Mouse (Mus musculus) right cerebral cortex, postnatal 25 days (tissue): ENCODE measurements around the gene Nfib.

Experiments
- DNase-seq: peaks from one replicate; pipeline ENCODE4 v3.0.0; 2022

Gene Nfib

DNA sequence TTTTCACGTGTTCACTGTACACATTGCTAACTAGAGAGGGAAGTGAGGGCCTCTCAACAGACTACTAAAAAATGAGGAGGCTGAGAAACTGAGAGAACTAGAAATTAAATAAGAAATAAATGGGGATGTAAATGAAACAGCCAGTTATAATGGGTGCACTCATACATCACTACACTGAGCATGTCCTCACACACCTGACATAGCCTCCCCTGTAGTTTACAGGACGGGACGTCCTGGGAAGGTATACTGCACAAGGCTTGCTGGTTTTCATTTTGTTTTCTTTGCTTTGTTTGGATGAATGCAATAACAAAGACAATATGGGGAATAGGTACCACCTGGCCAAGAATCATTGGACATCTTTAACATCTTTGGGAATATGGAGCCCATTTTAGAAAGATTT is 211.1 kb downstream of the Nfib start:
- DNase-seq, result no peak

DNA sequence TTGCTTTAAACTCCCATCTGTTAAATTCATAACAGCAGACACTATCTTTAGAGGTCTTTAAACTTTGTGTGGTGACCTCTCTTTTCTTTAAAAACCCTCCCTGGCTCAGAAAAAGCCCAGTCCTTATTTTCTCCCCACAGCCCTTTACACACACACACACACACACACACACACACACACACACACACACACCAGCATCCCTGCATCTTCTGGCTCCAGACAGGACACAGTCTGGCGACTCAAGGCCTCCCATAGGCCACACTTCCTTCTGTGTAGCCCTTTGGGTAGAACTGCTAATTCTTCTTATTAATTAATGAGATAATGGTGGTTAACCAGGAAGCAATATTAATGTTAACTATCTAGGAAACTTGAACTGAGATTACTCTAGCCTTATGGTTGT is 211.7 kb downstream of the Nfib start:
- no peak for DNase-seq

DNA sequence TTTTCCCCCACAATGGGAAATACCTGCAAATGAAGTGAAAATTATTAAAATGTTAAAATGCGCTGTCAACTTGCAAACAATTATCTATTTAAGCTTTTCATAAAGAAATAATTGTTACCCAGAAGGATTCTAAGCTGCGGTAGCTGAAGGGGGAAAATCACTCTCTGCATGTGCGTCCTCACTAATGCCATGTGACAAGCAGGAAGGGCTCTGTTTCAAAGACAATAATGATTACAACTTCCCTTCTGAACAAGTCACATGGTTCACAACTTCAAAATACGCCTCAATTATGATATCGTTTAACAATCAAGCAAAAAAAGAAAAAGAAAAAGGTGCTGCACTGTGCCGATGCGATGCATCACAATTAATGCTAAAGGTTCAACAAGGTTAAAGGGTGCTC is 212.2 kb downstream of the Nfib start:
- DNase-seq, result no peak

DNA sequence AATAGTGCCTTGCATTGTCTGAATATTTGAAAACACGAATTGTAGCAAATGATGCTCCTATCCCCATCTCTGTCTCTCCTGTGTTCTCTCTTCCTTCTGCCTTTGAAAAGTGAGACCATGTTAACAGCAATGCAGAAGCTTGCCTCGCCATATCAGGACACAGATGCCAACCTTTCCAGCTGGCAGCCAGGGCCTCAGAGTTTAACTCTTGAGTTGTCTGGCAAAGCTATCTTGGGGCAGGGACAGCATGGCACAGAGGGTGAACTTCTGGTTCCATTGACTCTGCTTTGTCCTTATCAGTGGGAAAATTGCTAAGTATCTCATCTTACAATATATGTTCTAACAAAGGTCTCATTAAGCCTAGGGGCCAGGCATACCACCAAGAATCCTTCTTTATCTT is 212.8 kb downstream of the Nfib start:
- DNase-seq, result no peak

DNA sequence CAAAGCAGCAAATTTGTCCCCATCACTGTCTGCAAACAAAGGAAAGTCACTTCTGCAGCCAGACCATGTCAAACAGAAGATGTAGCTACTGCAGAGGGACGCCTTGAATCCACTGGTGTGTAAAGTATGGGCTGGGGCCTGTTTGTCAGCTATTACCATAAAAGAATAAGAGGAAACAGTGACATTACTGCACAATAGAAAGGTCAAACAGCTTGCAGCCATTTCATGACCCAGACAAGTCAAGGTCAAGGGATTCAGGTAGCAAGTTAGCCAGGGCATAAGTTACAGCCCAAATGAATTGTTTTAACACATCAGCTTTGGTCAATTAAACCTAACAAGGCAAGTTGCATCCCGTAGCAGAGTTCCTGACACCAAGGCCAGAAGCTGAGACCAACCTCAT is 215.6 kb downstream of the Nfib start:
- no peak for DNase-seq

DNA sequence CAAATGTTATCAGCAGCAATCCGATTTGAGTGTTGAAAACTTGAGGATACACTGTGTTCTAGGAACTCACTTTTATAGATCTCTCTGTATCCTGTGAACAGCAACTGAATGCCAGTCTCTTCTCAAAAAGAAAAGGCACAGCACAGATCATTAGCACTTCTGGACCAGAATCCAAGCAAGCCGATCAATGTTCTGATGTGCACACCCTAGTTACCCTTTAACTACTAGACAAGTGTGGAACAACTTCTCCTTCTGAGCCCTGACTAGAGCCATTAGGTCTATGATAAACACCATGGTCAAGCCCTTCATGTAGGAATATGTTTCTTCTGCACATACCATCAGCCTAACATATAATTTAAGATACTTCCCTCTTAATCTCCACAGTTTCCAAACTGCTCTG is 219.6 kb downstream of the Nfib start:
- no peak for DNase-seq

DNA sequence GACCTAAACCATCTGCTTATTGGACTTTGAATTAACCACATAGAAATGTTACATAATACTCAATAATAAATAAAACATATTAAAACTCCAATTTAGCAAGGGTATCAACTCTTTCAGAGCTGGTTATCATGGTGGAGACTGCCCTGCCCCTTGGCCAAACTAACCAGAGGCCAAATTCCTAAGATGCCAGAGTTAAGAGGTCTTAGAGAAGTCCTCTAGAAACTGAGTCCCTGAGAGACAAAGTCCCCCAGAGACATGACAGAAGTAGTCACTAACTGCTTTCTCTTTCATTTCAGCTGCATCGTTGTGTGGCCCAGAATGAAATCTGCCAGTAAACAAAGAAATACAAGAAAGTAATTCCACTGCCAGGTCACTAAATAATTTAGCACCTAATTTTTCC is 221.7 kb downstream of the Nfib start:
- no peak for DNase-seq

DNA sequence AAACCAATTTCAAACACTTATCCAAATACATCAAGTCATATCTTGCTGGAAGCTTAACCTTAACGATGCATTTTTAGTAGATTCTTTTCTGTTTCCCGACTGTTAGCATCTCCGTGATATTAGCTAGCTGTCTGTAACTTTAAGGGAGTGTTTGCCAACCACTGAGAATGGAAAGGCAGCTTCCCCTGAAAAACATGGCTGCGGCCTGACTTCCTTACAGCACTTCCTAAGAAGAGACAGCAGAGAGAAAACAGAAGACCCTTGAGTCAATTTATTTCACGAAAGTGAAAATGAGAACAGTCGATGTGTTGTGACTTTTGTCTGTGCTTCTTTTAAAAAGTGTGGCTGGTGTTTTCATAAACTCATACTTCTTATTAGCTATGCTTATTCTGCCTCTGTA is 222.3 kb downstream of the Nfib start:
- no peak for DNase-seq

DNA sequence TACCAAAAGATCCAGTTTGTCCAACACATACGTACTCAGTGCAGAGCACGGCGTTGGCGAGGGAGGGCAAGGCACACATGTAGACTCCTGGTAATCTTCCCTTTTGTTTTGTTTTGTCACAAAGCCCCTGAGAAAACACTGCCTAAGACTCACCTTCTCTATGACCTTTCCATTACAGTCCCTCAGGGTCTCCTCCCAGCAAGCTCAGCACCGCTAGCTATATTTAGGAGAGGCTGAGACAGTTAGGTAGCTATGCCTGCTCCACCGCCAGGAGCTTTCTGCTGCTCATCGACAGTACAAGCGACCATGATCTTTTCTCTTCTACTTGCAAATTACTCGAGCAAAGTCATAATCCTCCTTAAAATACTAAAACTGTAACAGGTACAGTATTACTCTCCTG is 224.9 kb downstream of the Nfib start:
- no peak for DNase-seq

DNA sequence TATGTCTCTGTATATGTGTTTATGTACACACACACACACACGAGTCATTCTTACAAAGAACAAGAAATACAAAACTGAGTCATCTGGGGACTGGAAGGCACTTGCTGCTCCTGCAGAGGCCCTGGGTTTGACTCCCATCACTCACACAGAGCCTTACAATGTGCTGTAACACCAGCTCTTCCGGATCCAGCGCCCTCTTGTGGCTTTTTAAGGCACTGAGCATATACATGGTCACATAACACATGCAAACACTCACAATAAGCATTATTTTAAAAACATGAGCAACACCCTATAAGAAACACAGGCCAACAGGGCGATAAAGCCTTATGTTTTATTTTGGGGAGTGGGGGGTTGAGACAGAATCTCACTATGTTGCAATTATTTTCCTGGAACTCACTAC is 226.2 kb downstream of the Nfib start:
- no peak for DNase-seq

DNA sequence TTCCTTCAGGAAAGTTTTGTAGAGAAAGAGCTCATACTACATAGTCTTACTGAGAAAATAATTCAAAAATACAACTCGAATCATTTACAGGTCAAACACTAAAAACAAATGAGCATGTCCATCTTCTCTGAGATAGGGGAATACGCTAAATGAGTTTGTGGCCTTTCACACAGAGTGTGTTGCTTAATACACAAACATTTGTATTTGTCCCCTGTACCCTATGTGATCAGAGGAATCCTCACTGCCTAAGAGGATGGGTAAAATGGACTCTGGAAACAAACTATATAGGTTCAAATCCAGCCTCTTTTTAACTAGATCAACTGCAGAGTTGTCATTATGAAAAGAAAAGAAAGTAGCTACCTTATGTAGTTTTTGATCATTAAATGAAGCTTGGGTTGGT is 227.8 kb downstream of the Nfib start:
- DNase-seq, result no peak

DNA sequence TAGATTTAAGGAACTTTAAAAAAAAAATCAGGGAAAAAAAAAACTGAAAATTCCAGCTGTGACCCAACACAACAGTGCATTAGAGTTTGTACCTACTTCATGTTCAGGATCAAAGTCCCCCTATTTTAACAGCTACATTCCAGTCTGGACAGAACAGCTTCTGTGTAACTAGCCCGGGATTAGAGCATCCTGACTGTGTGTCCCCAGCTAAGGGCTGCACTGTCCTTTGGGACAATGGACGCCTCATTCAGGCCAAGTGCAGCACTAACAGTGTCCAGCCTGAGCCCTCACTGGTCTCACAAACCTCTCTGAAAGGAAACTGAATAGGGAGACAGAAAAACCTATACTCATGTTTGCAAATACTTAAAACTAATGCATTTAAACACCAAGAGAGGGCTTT is 229.1 kb downstream of the Nfib start:
- no peak for DNase-seq

DNA sequence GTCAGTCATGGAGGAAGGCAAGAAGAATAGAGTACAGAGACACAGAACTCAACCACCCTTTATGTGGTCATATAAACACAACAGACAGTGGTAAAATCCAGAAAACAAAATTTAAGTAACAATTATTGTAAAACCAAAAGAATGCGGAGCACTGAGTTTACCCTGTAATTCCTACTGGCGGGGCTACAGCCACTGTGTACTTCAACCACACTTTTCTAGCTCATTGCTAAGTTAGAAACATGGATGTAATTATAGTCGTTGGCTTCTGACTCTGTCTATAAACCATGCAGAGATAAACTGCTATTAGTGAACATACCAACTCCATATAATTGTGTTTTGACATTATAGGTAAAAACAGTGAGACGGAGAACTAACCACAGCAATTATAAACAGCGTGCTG is 231.2 kb downstream of the Nfib start:
- no peak for DNase-seq

DNA sequence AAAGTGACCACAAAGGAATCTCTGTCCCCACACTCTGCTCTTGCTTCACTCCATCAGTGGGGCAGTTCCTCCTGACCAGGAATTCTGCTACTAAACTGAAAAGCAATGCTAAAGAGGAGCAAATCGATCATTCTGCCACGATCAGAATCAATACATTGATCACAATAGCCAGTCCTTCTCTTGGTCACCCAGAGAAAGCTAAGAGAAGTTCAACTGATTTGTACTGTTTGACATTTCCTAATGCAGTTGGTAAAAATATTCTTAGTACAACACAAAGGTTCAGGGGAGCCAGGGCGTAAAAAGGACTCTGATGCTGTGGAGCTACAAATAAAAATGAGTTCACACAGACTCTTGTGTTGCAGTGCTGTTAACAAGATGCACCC is 234.6 kb downstream of the Nfib start:
- no peak for DNase-seq

DNA sequence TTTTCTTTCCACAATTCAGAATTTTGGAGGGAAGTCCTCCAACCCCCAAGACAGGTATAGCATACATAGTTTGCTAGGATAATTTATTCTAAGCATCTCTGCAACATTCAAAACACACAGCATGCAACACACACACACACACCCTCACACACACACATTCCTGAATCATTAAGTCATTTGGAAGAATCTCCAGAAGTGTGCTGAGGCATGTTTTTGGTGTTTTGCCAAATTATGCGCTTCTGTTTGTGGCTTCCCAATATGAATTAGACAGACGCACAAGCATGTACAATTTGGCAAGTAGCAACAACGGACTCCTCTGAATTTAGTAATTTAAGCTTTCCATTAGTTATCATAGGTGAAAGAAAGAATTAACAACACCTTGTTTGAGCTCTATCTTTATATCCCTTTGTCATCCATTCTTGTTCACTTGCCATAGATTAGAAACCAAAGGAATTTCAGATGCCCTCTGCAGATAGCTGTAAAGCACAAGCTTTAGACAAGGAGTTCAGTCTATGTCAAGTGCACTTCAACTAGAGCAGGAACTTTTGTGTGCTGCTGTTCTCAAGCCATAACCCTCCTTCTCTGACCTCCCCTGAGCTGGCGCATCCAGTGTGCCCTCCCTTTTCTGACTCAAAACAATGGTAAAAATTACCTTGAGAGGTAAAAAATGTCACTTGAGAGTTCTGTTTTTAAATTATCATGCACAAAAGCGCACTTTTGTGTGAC is 235.2 kb downstream of the Nfib start:
- no peak for DNase-seq

DNA sequence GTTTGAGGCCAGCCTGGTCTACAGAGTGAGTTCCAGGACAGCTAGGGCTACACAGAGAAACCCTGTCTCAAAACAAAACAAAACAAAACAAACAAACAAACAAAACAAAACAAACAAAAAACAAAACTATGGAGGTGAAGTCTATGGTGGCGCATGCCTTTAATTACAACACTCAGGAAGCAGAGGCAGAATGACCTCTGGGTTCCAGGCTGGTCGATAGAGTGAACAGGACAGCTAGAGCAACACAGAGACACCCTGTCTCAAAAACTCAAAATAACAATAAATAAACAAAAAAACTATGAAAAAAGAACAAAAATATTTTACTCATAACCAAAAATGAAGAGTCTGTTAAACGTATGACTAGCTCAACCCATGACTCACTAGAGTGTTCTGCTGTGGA is 236.6 kb downstream of the Nfib start:
- no peak for DNase-seq

DNA sequence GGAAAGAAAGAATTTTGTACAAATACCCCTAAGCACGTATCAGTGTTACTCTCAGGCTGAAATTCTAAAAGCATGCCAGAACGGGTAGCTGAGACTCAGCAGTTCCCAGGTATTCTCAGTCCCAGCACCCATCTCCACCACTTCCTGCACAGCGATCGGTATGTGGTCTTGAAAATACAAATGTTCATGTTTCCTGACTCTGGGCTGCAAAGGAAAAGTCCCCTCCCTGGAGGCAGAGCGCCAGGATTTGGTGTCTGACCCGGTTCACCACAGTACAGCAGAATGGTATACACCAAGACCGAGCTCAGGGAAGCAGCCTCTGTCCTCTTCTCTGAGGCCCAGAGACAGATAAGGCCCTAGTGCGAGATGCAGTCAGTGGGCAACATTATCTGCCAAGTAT is 238.8 kb downstream of the Nfib start:
- DNase-seq, result no peak

DNA sequence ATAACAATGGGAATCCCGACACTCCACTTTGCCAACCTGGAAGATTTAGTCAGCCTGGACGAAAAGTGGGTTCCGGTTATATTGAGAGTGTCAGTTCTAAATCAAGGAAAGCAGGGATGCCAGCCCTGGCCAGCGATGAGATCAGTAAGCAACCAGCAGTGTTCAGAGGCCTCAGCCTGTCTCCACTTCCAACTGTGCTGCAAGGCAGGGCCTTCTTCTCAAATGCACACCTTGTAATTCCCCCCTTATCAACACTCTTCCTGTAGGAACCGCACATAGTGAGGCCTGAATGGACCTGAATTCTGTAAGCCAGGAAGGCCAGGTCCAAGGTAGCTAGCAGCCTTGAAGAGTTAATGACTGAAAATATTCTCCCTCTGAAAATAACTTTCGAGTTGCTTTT is 239.4 kb downstream of the Nfib start:
- no peak for DNase-seq

DNA sequence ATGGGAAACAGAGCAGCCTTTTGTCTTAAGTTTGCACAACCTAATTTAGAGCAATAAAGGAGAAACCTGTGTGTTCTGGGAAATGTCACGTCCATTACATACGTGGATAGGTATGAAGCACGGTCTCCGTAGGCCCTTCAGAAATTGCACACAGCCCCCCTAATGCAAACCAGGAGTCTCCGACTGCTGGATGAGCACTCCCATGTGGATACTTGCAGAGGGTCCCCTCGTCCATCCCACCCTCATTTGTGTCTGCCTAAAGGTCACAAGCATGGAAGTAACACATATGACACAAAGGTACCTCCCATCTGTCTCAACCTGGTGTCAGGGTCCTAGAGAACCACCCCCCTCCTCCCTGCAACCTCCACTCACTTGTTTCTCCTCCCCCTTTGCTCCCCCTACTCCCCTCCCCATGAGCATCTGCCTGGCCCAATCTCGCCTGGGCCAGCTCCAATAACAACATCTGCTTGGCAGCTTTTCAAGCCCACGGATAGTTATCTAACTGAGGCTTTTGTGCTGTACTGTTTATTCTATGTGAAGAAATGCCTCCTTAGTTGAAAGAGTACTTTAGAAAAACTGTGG is 241.4 kb downstream of the Nfib start:
- no peak for DNase-seq

DNA sequence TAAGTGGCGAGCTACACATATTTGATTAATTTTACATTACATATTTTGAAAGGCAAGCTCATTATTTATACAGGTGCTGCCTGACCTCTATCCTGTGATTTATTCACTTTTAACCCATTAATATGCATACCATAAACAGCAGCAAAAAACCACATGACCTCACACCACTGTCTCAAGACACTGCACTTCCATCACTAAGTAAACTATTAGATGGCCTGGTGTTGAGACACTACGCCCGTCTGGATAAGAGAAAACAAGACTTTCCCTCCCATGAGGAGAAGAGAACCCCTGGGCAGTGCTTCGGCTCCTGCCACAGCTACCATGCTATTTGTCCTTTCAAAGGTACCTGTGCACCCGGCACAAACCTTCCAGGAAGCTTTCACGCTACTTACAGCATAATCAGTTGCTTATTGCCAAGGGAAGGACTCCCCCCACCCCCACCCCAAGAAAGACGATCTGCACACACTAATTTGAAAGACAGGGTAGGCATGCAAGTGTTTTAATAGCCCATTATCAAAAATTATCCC is 242.3 kb downstream of the Nfib start:
- DNase-seq, result no peak

DNA sequence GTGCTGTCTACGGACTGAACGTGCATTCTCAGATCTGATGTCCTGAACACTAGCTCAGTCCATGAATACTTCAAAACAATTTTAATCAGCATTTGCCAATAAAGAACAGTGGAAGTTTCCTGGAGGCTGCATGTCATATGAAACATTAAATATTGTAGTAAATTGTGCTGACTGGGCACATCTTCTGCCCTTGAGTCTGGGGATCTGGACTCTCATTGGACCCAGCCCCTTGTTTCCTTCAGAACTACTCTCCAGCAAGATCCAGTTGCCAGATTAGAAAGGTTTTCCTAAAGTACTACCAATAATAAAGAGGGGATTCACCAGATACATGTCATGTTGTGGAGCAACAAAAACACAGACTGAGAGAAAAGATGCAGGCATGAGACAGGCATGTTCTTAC is 243.9 kb downstream of the Nfib start:
- DNase-seq, result no peak

DNA sequence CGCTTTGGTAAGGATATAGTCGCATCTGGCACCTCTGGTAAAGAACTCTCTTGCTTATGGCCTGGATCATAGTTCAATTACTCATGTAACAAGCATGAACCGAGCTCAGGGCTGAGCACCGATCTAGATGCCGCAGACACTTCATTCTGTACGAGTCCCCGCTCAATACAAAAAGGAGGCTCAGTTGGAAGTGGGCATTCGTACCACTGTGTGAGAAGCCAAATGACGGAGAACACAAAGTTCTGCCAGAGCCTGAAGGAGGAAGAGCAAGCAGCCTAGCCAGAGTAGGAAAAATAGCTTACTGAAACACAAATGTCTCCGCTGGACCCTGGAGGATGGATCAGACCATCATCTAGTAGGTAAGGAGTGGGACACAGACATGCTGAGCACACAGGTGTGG is 246.7 kb downstream of the Nfib start:
- DNase-seq, result no peak

DNA sequence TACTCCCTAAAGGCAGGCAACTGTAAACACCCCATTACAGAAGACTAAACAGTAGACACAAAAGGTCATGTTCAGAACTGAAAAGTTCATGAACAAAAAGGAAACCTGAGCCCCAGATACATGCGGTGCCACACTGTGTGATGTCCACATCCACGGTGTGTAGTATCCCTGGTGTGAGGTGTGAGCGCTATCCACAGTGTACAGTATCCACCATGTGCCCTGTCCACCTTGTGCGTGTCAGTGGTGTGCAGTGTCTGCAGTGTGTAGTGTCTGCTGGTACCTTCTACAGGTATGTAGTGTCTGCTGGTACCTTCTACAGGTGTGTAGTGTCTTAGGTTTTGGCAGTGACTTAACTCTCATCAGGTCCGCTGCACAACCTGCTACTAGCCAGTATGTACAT is 248.6 kb downstream of the Nfib start:
- no peak for DNase-seq

DNA sequence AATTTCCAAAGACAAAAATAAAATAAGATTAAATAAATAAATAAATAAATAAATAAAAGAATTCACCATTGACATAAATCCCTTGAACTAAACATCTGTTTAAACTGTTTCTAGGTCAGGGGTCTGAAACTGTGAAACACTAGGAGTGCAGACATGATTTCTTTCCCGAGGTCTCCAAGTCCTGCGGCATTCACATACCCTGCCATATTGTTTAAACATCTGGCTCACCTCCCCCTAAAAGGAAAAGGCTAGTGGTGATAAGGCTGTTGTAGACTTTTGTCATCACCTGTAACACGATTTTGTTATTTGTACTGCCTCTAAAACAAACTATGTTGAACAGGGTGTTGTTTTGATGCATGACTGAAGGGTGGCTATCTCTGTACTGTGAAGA is 249.2 kb downstream of the Nfib start:
- DNase-seq, result no peak
